Mouse (Mus musculus): ENCODE data around the gene Ugt1a5. TPM values are rescaled to one million over a fixed set of nuclear protein-coding genes. Genes with fewer than 3 reads are reported as not detected.

Gene Ugt1a5
- polyA plus RNA-seq, 1 experiment from 2014 or later = 0.08 TPM

DNA sequence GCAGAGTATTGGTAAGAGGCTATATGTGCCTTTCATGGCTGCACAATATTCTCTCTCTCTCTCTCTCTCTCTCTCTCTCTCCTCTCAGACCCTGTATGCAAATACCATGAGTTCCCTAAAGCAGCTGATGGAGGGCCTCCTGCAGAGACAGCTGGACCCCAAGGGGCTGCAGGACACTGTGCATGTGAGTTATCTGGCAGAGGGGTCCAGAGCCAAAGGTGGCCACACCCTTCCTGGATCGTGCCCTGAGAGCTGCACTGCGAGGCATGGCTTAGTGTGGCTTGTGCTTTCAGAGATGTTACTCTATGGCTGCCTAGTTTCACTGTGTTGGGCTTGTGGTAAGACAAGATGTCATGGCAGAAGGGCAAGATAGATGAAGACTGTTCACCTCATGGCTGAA, 81.8 kb downstream of the Ugt1a5 start:
- Histone ChIP-seq H3K27ac (ENCODE audit: low read depth) (no peak overlapping the region), H3K4me2 (ENCODE audit: low read length) (no peak overlapping the region), H3K9ac (ENCODE audit: low read length) (no peak overlapping the region), H3K27me3 (replicated peaks; ENCODE audit: control insufficient read depth, insufficient read depth, low read length) (no peaks in the 10 kb centered on the region), H3K4me3 (ENCODE audit: low read depth, low read length) (no peak overlapping the region), H3K9me3 (ENCODE audit: control insufficient read depth, low read length) (peaks cover 67% of the 10 kb centered on the region), H3K36me3 (ENCODE audit: control insufficient read depth, insufficient read depth, low read length) (no peaks in the 10 kb centered on the region), H3K4me1 (replicated peaks; ENCODE audit: control insufficient read depth, insufficient read depth, low read length) (no peaks in the 10 kb centered on the region)
- ATAC-seq (replicated peaks; ENCODE audit: low FRiP score, low TSS enrichment, low read depth) (no peak), DNase-seq (ENCODE audit: low spot score) (no peak)
- WGBS = 50% methylated on average over 2 of the region's 2 CpGs

DNA sequence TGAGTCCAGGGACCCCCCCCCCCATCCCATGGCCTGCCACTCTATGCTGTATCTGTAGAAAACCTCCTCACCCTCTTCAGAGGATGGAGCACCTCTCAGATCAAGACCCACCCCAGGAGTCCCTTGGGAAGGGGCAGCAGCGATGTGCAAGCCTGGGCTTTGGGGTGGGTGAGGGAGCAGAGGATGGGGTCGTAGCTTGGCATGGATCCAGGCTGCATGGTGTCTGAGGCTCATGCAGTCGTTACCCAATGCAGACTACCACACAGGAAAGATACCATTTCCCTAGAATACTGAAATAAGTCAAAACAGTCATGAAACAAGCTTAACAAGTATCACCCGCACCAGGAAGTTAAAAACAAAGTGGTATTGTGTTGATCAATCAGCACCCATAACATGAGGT, 82.8 kb downstream of the Ugt1a5 start:
- peaks cover 63% of the 10 kb centered on the region for H3K9me3 ChIP-seq (ENCODE audit: control insufficient read depth, low read length)
- no peaks in the 10 kb centered on the region for H3K36me3 ChIP-seq (ENCODE audit: control insufficient read depth, insufficient read depth, low read length)
- no peak overlapping the region for H3K4me3 ChIP-seq (ENCODE audit: low read depth, low read length)
- no peak overlapping the region for H3K9ac ChIP-seq (ENCODE audit: low read length)
- H3K4me1 ChIP-seq (replicated peaks; ENCODE audit: control insufficient read depth, insufficient read depth, low read length) = no peaks in the 10 kb centered on the region
- no peak overlapping the region for H3K4me2 ChIP-seq (ENCODE audit: low read length)
- no peak for DNase-seq (ENCODE audit: low spot score)
- H3K27me3 ChIP-seq (replicated peaks; ENCODE audit: control insufficient read depth, insufficient read depth, low read length) = no peaks in the 10 kb centered on the region
- no peak for ATAC-seq (replicated peaks; ENCODE audit: low FRiP score, low TSS enrichment, low read depth)
- no peak overlapping the region for H3K27ac ChIP-seq (ENCODE audit: low read depth)
- 71% methylated on average over 4 of the region's 4 CpGs for WGBS

DNA sequence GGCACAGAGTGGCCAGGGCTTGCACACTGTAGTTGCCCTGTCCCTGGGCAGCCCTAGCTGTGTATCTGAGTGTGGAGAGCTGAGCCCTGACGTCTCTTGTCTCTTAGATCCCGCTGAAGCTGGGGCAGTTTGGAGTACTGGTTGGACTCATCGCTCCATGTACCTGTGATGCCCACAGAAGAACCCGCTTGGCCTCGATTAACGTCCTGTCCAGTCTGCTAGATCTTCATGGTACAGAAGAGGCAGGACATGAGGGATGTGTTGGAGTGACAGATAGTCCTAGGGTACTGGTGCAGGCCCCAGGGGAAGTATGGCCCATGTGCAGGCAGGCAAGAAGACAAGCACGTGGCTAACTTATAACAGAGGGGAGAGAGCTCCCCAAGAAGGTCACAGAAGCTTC, 83.8 kb downstream of the Ugt1a5 start:
- Histone ChIP-seq H3K27me3 (replicated peaks; ENCODE audit: control insufficient read depth, insufficient read depth, low read length) (no peaks in the 10 kb centered on the region), H3K9ac (ENCODE audit: low read length) (no peak overlapping the region), H3K9me3 (ENCODE audit: control insufficient read depth, low read length) (peaks cover 59% of the 10 kb centered on the region), H3K4me1 (replicated peaks; ENCODE audit: control insufficient read depth, insufficient read depth, low read length) (no peaks in the 10 kb centered on the region), H3K4me2 (ENCODE audit: low read length) (no peak overlapping the region), H3K27ac (ENCODE audit: low read depth) (no peak overlapping the region), H3K36me3 (ENCODE audit: control insufficient read depth, insufficient read depth, low read length) (no peaks in the 10 kb centered on the region), H3K4me3 (ENCODE audit: low read depth, low read length) (no peak overlapping the region)
- DNase-seq (ENCODE audit: low spot score) (no peak), ATAC-seq (replicated peaks; ENCODE audit: low FRiP score, low TSS enrichment, low read depth) (no peak)
- 78% methylated on average over 7 of the region's 7 CpGs for WGBS

DNA sequence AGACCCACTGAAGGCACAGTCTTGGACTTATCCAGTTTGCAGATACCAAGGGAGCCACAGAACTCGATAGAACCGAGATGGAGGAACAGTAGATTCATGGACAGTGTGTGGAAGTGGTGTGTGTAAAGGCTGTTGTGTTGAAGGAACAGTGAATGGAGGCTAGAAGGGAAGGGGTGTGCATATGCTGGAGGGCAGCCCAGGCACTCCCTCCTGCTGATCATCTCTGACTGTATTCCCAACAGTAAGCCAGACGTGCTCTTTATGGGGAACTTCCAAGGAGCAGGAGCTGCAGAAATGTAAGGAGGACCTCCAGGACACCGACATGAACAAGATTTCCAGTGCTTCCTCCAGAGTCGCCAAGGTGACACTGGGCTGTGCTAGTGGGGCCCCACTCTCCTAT, 84.2 kb downstream of the Ugt1a5 start:
- H3K9ac ChIP-seq (ENCODE audit: low read length) = no peak overlapping the region
- no peaks in the 10 kb centered on the region for H3K27me3 ChIP-seq (replicated peaks; ENCODE audit: control insufficient read depth, insufficient read depth, low read length)
- 81% methylated on average over 5 of the region's 5 CpGs for WGBS
- DNase-seq (ENCODE audit: low spot score) (no peak), ATAC-seq (replicated peaks; ENCODE audit: low FRiP score, low TSS enrichment, low read depth) (no peak)
- H3K9me3 ChIP-seq (ENCODE audit: control insufficient read depth, low read length) = peaks cover 62% of the 10 kb centered on the region
- H3K4me3 ChIP-seq (ENCODE audit: low read depth, low read length) = no peak overlapping the region
- no peaks in the 10 kb centered on the region for H3K36me3 ChIP-seq (ENCODE audit: control insufficient read depth, insufficient read depth, low read length)
- no peak overlapping the region for H3K4me2 ChIP-seq (ENCODE audit: low read length)
- no peaks in the 10 kb centered on the region for H3K4me1 ChIP-seq (replicated peaks; ENCODE audit: control insufficient read depth, insufficient read depth, low read length)
- no peak overlapping the region for H3K27ac ChIP-seq (ENCODE audit: low read depth)

DNA sequence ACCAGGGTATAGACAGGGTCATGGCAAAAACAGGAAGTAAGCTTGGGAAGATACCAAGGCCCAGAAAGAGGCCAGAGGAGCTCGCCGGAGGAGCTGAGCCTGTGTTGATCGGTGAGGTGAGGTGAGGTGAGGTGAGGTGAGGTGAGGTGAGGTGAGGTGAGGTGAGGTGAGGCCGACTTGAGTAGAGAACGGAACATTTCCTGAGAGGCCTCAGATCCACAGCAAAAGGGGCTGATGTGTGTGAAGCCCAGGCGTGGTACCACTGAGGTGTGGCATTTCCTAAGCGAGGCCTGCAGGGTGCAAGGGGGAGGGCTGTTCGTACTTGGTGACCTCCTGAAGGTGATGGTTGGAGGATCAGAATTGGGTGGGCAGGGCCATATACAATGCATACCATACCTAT, 87.3 kb downstream of the Ugt1a5 start:
- 72% methylated on average over 8 of the region's 8 CpGs for WGBS
- H3K4me3 ChIP-seq (ENCODE audit: low read depth, low read length) = no peak overlapping the region
- no peaks in the 10 kb centered on the region for H3K27me3 ChIP-seq (replicated peaks; ENCODE audit: control insufficient read depth, insufficient read depth, low read length)
- peaks cover 66% of the 10 kb centered on the region for H3K9me3 ChIP-seq (ENCODE audit: control insufficient read depth, low read length)
- H3K4me1 ChIP-seq (replicated peaks; ENCODE audit: control insufficient read depth, insufficient read depth, low read length) = no peaks in the 10 kb centered on the region
- no peaks in the 10 kb centered on the region for H3K36me3 ChIP-seq (ENCODE audit: control insufficient read depth, insufficient read depth, low read length)
- no peak for ATAC-seq (replicated peaks; ENCODE audit: low FRiP score, low TSS enrichment, low read depth)
- H3K4me2 ChIP-seq (ENCODE audit: low read length) = no peak overlapping the region
- no peak overlapping the region for H3K9ac ChIP-seq (ENCODE audit: low read length)
- no peak overlapping the region for H3K27ac ChIP-seq (ENCODE audit: low read depth)
- no peak for DNase-seq (ENCODE audit: low spot score)

DNA sequence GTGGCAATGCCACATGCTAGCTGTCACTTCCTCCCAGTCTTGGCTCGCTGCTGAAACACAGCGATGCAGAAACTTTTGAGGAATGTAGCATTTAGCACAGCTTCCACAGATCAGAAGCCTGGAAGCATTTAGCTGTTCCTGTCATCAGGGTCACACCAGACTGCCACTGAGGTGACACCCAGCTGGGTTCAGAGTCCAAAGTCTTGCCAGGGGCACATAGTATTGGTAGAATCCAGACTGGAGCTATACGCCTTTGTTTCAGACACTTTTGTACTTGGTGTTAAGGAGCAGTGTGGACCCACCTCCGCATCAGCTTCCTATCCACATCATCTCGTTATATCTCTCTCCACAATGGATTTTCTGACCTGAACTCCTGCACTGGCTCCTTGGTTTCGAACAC, 87.7 kb downstream of the Ugt1a5 start:
- ATAC-seq (replicated peaks; ENCODE audit: low FRiP score, low TSS enrichment, low read depth) (no peak), DNase-seq (ENCODE audit: low spot score) (no peak)
- Histone ChIP-seq H3K4me1 (replicated peaks; ENCODE audit: control insufficient read depth, insufficient read depth, low read length) (no peaks in the 10 kb centered on the region), H3K27me3 (replicated peaks; ENCODE audit: control insufficient read depth, insufficient read depth, low read length) (no peaks in the 10 kb centered on the region), H3K36me3 (ENCODE audit: control insufficient read depth, insufficient read depth, low read length) (no peaks in the 10 kb centered on the region), H3K9me3 (ENCODE audit: control insufficient read depth, low read length) (peaks cover 62% of the 10 kb centered on the region), H3K27ac (ENCODE audit: low read depth) (no peak overlapping the region), H3K4me3 (ENCODE audit: low read depth, low read length) (no peak overlapping the region), H3K4me2 (ENCODE audit: low read length) (no peak overlapping the region), H3K9ac (ENCODE audit: low read length) (no peak overlapping the region)
- 74% methylated on average over 6 of the region's 6 CpGs for WGBS

DNA sequence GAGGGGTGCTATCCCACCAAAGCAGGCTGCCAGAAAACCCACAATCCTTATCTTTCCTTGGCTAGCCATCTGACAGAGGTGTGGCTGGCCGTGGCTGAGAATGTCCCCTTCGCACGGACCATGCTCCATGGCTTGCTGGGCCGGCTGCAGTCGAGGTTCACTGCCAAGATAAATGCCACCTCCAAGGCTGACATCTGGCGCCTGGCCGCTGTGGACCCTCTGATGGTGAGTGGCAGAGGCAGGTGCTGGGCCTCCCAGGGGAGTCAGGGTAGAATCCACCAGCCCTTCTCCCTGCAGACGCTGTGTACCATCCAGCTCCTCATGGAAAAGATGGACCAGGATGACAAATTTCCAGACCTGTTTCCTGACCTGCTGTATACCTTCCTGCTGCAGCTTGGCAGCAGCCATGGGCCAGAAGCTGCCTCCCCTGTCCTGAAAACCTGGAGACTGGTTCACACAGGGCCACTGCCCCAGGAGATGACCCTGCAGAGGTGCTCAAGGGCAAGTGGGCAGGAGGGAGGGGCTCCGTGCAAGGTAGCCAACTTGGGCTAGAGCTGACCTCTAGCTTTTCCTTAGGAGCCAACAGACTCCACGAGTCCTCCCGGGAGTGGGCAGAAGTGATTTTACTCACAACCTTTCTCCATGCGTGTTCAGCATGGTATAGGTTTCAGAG, 89.1 kb downstream of the Ugt1a5 start:
- no peak overlapping the region for H3K4me3 ChIP-seq (ENCODE audit: low read depth, low read length)
- DNase-seq (ENCODE audit: low spot score) (no peak), ATAC-seq (replicated peaks; ENCODE audit: low FRiP score, low TSS enrichment, low read depth) (no peak)
- whole genome bisulfite sequencing = 86% methylated on average over 12 of the region's 12 CpGs
- no peak overlapping the region for H3K9ac ChIP-seq (ENCODE audit: low read length)
- H3K4me1 ChIP-seq (replicated peaks; ENCODE audit: control insufficient read depth, insufficient read depth, low read length) = no peaks in the 10 kb centered on the region
- H3K27me3 ChIP-seq (replicated peaks; ENCODE audit: control insufficient read depth, insufficient read depth, low read length) = no peaks in the 10 kb centered on the region
- no peak overlapping the region for H3K4me2 ChIP-seq (ENCODE audit: low read length)
- H3K27ac ChIP-seq (ENCODE audit: low read depth) = no peak overlapping the region
- H3K36me3 ChIP-seq (ENCODE audit: control insufficient read depth, insufficient read depth, low read length) = peaks cover 6% of the 10 kb centered on the region
- H3K9me3 ChIP-seq (ENCODE audit: control insufficient read depth, low read length) = peaks cover 48% of the 10 kb centered on the region

DNA sequence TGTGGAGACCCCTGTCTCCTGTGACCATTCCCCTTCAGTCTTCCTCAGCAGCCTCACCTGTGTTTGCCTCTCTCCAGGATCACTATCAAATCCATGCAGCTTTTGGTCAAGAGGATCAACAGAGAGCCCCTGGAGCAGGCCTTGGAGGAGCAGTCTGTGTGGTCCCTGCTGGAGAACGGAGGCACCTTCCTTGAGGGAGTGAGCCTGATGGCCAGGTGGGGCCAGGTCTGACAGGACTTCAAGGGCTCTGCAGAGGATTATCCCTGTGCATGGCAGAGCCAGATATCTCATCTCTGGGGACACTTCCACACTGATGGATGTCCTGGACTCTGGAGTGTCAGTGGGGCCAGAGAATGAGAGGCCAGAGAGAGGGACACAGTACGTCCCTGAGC, 89.7 kb downstream of the Ugt1a5 start:
- Histone ChIP-seq H3K4me1 (replicated peaks; ENCODE audit: control insufficient read depth, insufficient read depth, low read length) (no peaks in the 10 kb centered on the region), H3K36me3 (ENCODE audit: control insufficient read depth, insufficient read depth, low read length) (peaks cover 11% of the 10 kb centered on the region), H3K9me3 (ENCODE audit: control insufficient read depth, low read length) (peaks cover 43% of the 10 kb centered on the region), H3K4me3 (ENCODE audit: low read depth, low read length) (no peak overlapping the region), H3K27ac (ENCODE audit: low read depth) (no peak overlapping the region), H3K27me3 (replicated peaks; ENCODE audit: control insufficient read depth, insufficient read depth, low read length) (no peaks in the 10 kb centered on the region), H3K9ac (ENCODE audit: low read length) (no peak overlapping the region), H3K4me2 (ENCODE audit: low read length) (no peak overlapping the region)
- ATAC-seq (replicated peaks; ENCODE audit: low FRiP score, low TSS enrichment, low read depth) (no peak), DNase-seq (ENCODE audit: low spot score) (no peak)
- 65% methylated on average over 2 of the region's 2 CpGs for WGBS

DNA sequence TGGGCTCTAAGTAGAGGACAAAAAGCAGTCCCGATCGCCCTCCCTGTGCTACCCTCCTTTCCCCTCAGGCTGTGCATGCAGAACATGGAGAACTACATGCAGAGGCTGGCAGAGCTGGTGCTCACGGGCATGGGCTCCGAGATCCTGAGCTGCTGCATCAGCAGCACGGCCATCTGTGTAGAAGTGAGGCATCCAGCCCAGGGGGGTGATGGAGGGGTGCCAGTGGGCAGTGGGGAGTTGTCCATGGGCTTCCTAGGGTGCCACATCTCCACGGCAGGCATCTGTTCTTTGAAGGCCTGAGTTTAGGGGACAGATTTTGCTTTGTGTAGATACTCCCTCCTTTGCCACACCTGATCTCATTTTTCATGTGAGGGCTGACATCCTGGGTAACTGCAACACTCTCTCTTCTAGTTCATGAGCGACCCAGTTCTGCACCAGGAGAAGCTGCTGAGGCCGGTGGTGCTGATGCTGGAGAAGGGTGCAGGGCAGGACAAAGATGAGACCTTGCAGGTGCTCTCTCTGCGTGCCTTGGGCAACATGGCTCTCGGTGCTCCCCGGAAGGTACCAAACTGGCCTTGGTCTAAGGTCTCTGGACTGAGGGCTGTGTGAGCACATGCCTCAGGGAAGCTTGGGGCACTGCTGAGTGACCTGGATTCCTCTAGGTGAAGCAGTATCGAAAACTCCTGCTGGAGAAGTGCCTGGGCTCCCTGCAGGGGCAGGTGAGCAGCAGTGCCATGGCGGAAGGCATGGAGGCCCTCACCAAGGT, 90.4 kb downstream of the Ugt1a5 start:
- Histone ChIP-seq H3K27me3 (replicated peaks; ENCODE audit: control insufficient read depth, insufficient read depth, low read length) (no peaks in the 10 kb centered on the region), H3K4me2 (ENCODE audit: low read length) (no peak overlapping the region), H3K4me1 (replicated peaks; ENCODE audit: control insufficient read depth, insufficient read depth, low read length) (no peaks in the 10 kb centered on the region), H3K27ac (ENCODE audit: low read depth) (no peak overlapping the region), H3K9ac (ENCODE audit: low read length) (no peak overlapping the region), H3K36me3 (ENCODE audit: control insufficient read depth, insufficient read depth, low read length) (peaks cover 18% of the 10 kb centered on the region), H3K9me3 (ENCODE audit: control insufficient read depth, low read length) (peaks cover 36% of the 10 kb centered on the region), H3K4me3 (ENCODE audit: low read depth, low read length) (no peak overlapping the region)
- no peak for DNase-seq (ENCODE audit: low spot score)
- no peak for ATAC-seq (replicated peaks; ENCODE audit: low FRiP score, low TSS enrichment, low read depth)
- WGBS = 83% methylated on average over 13 of the region's 13 CpGs
